Mouse (Mus musculus) small intestine, adult 2 months (tissue): ENCODE data around the gene E2f3.

Experiments used
- CTCF ChIP-seq: fragments of 200-500 bp; IDR thresholded peaks from 2 replicates; pipeline ENCODE4 v1.5.1; 2012; ENCODE audit warnings: low read depth, mild to moderate bottlenecking, control low read depth, inconsistent platforms, low read length, moderate library complexity, mixed read lengths; ENCODE audit not compliant: insufficient replicate concordance, insufficient read length; ENCODE audit errors: extremely low read depth
- POLR2A ChIP-seq: fragments of 200-500 bp; IDR thresholded peaks from 2 replicates; pipeline ENCODE4 v1.6.1; 2012; ENCODE audit warnings: low read depth, mild to moderate bottlenecking, control low read depth, inconsistent platforms, low read length, moderate library complexity

- TF ChIP-seq POLR2A (no peak), CTCF (peak; percentile 30; the same call in 1 of the 2 replicates)
Observed at GRCm38 (mm10) chr13:29953417-29954045, 32.3 kb downstream of the E2f3 start.
